Mouse (Mus musculus) forebrain, embryonic 13.5 days (tissue): ENCODE measurements around the gene Calm1. TPM values are rescaled to one million over a fixed set of nuclear protein-coding genes. Genes with fewer than 3 reads are reported as not detected.

Experiments
- polyA plus RNA-seq: library from polyadenylated mRNA; unstranded; fragments of >200 nt; fragmentation: Nextera tagmentation; extraction: Ambion mirVana; gene quantifications from 2 replicates; pipeline ENCODE4 v1.2.1, GENCODE M21; 2015

The Calm1 gene
- polyA plus RNA-seq, 1 experiment from 2014 or later, result 2,096 TPM

Other genes with a start within 250 kb of the Calm1 start
- 0.49 and 0.88 TPM in 2 replicates for gene Kcnk13, start 234.9 kb upstream of the Calm1 start, polyA plus RNA-seq
- 303 and 312 TPM in 2 replicates for gene Psmc1, start 89.3 kb upstream of the Calm1 start, polyA plus RNA-seq
- gene Nrde2, start 39.8 kb upstream of the Calm1 start, polyA plus RNA-seq, result 14.6 and 15.7 TPM in 2 replicates